Mouse (Mus musculus): ENCODE results near the gene Zfp341.
A peak's percentile ranks its signal among the peaks of the same experiment; 100 is the strongest.

GRCm38 (mm10) chr2:154633876-154634644, 21.0 kb downstream of the Zfp341 start:
- peak; percentile 88 for TF ChIP-seq EP300 (IDR thresholded peaks at IDR 0.05; ENCODE audit: low read depth)
- no peak for TF ChIP-seq CTCF (IDR thresholded peaks at IDR 0.05; ENCODE audit: low read depth)

Measured in liver, postnatal 0 days (tissue).